Mouse (Mus musculus): ENCODE results near the gene Spag7.

Gene Spag7

GRCm38 (mm10) chr11:70681170-70681569 lies 12.0 kb upstream of the Spag7 start:
- no peak for DNase-seq (ENCODE audit: low spot score)

- no peak for DNase-seq (ENCODE audit: low spot score)
These were observed 10.7 kb upstream of the Spag7 start for GRCm38 (mm10) chr11:70679894-70680293.

- no peak for DNase-seq (ENCODE audit: low spot score)
These were observed 10.1 kb upstream of the Spag7 start for GRCm38 (mm10) chr11:70679361-70679760.

GRCm38 (mm10) chr11:70678576-70678975 lies 9.4 kb upstream of the Spag7 start:
- no peak for DNase-seq (ENCODE audit: low spot score)

- DNase-seq (ENCODE audit: low spot score): no peak
These were observed 8.9 kb upstream of the Spag7 start for GRCm38 (mm10) chr11:70678092-70678491.

GRCm38 (mm10) chr11:70674501-70674900 lies 5.3 kb upstream of the Spag7 start:
- DNase-seq (ENCODE audit: low spot score): no peak

- no peak for DNase-seq (ENCODE audit: low spot score)
These were observed 4.8 kb upstream of the Spag7 start for GRCm38 (mm10) chr11:70674014-70674413.

DNA sequence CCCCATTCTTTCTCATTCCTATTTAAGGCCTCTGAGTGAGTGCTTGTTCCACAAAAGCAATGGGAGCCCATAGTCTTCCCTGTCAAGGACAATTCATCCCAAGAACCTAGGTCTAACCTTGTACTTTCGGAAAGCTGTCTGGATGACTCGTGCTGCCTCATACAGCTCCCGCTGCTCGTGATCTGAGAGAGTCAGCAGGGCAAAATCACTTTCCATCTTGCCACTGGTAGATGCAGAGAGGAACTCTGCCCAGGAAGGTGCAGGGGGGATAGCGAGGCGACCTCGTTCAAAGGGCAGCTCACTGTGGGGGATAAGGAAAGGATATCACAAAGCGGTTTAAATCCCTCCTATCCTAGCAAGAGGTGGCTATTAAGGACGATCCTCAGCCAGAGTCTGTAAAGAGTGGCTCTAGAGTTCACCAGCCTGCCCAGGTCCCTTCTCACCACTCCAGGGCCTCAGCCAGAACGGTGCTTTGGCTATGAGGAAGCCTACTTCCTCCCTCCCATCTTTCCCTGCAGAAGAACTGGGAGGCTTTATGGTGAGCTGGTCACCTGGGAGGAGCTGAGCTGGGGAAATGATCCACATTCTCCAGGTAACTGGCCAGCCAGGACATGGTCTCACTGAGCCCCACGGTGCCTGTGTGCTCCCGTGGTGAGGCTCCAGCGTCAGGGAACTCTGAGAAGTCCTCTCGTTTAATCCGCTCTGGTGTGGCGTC lies 2.3 kb upstream of the Spag7 start:
- no peak for DNase-seq (ENCODE audit: low spot score)

GRCm38 (mm10) chr11:70670483-70670882 lies 1.3 kb upstream of the Spag7 start:
- DNase-seq (ENCODE audit: low spot score): no peak

GRCm38 (mm10) chr11:70669582-70670345 lies 548 bp upstream of the Spag7 start:
- DNase-seq (ENCODE audit: low spot score): peak; percentile 86

DNA sequence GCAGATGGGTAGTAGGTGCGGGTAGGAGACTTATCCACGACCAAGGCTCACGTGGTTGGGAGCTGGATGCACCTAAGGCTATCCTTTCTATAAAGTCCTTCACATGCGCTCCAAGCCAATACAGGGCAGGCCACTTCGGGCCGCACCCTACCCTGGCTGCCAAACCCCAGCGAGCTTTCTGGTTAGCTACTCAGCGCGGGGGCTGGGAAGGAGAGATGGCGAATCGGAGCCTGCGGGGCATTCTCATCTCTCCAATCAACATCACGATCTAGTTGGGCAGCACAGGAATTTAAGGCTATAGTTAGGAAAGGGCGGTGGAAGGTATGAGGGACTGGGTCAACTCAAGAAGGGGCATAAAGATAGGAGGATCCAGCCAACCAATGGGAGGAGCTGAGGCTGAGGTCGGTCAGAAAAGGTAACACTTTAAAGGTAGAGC lies 863 bp downstream of the Spag7 start:
- DNase-seq (ENCODE audit: low spot score): no peak

- DNase-seq (ENCODE audit: low spot score): no peak
These were observed 1.7 kb downstream of the Spag7 start for GRCm38 (mm10) chr11:70667271-70668150.

- DNase-seq (ENCODE audit: low spot score): no peak
These were observed 2.5 kb downstream of the Spag7 start for GRCm38 (mm10) chr11:70666687-70667086.

DNA sequence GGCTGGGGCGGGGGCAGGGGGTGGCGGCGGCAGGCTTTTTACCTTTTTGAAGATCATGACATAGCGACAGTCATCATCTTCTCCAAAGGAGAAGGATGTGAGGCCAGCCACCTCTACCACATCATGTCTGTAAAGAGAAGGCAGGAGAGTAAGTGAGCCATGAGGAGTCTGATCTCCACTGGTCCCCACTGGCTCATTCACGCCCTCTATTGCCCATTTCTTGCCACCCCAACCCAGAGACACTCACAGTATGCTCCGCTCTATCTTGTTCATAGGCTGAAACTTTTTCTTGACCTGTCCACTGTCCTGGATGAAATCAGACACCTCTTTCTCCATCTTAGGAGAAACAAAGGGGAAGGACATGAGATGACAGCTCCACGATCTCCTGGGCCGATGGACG lies 4.5 kb downstream of the Spag7 start:
- no peak for DNase-seq (ENCODE audit: low spot score)

DNA sequence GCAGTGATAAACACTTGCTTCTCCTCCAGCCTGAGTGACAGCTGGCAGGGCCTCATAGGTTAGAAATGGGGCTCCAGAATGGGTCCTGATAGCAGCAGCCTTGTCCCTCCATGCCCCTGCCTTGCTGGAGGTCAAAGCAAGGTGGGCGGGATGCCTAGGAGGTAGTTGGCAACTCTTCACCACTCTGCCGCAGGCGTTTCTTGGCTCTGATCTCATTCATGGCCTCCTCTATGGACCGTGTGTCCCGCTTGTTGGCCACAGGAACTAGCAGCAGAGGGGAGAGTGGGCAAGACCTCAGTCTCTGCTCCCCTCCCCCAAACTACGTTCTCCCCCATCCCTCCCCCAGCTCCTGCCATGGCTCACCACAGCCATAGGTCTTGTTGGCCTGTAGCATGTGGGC lies 5.3 kb downstream of the Spag7 start:
- no peak for DNase-seq (ENCODE audit: low spot score)

- no peak for DNase-seq (ENCODE audit: low spot score)
These were observed 6.1 kb downstream of the Spag7 start for GRCm38 (mm10) chr11:70663101-70663500.

- DNase-seq (ENCODE audit: low spot score): no peak
These were observed 8.6 kb downstream of the Spag7 start for GRCm38 (mm10) chr11:70660571-70660970.

GRCm38 (mm10) chr11:70658942-70659341 lies 10.3 kb downstream of the Spag7 start:
- DNase-seq (ENCODE audit: low spot score): no peak

GRCm38 (mm10) chr11:70658521-70658920 lies 10.7 kb downstream of the Spag7 start:
- no peak for DNase-seq (ENCODE audit: low spot score)

DNA sequence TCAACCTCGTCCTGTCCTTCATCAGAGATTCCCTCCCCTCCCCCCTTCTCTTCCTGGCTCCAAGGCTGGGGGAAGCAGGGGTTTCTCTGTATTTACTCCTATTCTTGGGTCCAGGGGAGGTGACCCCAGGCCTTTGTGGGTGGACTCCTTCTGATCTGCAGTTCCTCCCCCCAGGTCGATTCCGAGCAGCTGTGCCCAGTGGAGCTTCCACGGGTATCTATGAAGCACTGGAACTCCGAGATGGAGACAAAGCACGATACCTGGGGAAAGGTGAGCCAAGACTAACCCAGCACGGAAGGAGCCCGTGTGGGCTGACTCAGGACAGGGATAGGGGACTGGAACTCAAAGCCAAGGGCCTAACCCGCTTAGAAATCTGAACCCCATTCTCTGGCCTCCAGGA lies 11.2 kb downstream of the Spag7 start:
- no peak for DNase-seq (ENCODE audit: low spot score)

- no peak for DNase-seq (ENCODE audit: low spot score)
These were observed 11.6 kb downstream of the Spag7 start for GRCm38 (mm10) chr11:70657573-70657972.

DNA sequence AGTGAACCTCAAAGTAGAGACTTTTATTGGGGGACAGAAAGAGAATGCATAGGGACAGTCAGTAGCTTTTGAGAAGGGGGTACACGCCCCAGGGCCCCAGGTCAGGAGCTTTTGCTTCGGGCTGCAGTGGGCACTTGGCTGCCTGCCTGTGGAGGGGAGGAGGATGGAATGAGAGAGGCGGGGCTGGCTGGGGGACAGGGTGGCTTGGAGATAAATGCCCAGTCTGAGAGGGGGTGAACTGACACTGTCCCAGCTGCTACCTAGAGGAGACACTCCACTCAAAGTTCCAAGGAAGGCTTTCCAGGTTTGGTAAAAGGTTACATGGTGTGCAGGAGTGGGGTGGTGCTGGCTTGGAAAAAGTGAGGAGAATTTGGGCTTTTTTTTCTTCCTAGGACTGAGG lies 12.3 kb downstream of the Spag7 start, which contains the start of gene Eno3:
Eno3 (plus strand) TSS at position 239 of the 400 bp plus-strand sequence.
- DNase-seq (ENCODE audit: low spot score): no peak

Measured in T-cell, adult 2 months (primary cell).